Comparison of ENCODE assay signal across 15 mouse cellular contexts in the genomic region with DNA sequence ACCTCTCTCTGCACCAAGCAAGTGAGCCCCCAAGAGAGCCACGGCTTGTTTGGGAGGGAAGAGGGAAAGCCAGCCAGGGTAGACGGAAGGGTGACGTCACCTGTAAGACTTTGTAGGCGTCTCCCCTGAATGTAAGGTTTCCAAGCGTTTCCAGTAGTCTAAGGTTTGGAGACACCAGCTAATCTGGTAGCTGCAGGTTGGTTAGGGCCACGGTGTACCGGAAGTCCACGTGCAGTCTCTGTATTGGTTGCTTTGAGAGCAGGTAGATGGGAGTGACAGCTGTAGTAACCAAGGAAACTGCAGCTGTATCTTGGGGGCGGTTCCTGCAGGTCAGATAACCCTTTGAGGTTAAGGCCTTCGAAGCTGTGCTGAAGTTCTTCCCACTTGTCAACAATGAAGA.
"Had no signal": no experiment of that assay in that cellular context is flagged by ENCODE, and none has a peak within 500 bp of the region (broad histone marks: within the 10 kb centered on the region; RNA-seq: fewer than 3 reads in every experiment).

No protein-coding gene starts in this region.

- H3K9ac ChIP-seq: limb, embryonic 13.5 days; liver, embryonic 15.5 days; lung, embryonic 14.5 days; neural tube, embryonic 15.5 days had no signal

- DNase-seq: left cerebral cortex, postnatal 4 days; lung, embryonic 14.5 days; lung, postnatal 10 days; lung, postnatal 4 days; right cerebral cortex, adult 18-20 months; right cerebral cortex, postnatal 25 days; spleen, adult 18-20 months; thymus, postnatal 4 days had no signal

- H3K27ac ChIP-seq: layer of hippocampus, adult 2 months; limb, embryonic 13.5 days; liver, embryonic 15.5 days; midbrain, embryonic 10.5 days; neural tube, embryonic 15.5 days had no signal

- H3K4me3 ChIP-seq: layer of hippocampus, adult 2 months; limb, embryonic 13.5 days; liver, embryonic 15.5 days; midbrain, embryonic 10.5 days; myocyte; neural tube, embryonic 15.5 days had no signal

- H3K27me3 ChIP-seq: limb, embryonic 13.5 days; liver, embryonic 15.5 days; neural tube, embryonic 15.5 days had no signal

- H3K9me3 ChIP-seq: limb, embryonic 13.5 days; liver, embryonic 15.5 days; midbrain, embryonic 10.5 days; neural tube, embryonic 15.5 days had no signal

- H3K4me1 ChIP-seq: limb, embryonic 13.5 days; neural tube, embryonic 15.5 days had no signal

- H3K4me2 ChIP-seq: limb, embryonic 13.5 days; liver, embryonic 15.5 days; lung, embryonic 14.5 days; neural tube, embryonic 15.5 days had no signal

- H3K36me3 ChIP-seq: limb, embryonic 13.5 days; liver, embryonic 15.5 days; midbrain, embryonic 10.5 days; neural tube, embryonic 15.5 days had no signal

- ATAC-seq: inflammation-experienced regulatory T-cells, adult 6 months had no signal
